Mouse (Mus musculus): ENCODE measurements at regions not wholly inside any gene's neighbourhood (a gene's known extent, or its start where the extent isn't known, plus 50 kb on each side); places are given as distances from the start of the nearest gene placed in this dataset.

DNA sequence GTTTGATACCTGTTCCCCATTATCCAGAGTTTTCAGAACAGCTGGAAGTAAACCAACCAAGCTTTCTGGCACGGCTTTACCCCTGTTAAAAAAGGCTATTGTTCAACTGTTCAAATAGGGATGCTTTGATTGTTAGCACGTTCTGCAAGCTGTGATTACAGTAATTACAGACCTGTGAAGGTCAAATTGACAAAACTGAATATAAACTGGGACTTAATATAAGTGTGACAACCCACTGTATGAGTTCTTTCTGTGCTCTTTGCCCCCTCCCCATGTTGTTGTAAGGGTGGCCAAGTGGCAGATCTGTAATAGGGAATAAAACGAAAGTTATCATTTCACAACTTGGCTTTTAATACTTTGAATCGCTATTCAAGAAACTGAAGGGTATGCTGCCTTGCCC lies 105.0 kb upstream of the 4933415F23Rik start:
- no peak for DNase-seq

DNA sequence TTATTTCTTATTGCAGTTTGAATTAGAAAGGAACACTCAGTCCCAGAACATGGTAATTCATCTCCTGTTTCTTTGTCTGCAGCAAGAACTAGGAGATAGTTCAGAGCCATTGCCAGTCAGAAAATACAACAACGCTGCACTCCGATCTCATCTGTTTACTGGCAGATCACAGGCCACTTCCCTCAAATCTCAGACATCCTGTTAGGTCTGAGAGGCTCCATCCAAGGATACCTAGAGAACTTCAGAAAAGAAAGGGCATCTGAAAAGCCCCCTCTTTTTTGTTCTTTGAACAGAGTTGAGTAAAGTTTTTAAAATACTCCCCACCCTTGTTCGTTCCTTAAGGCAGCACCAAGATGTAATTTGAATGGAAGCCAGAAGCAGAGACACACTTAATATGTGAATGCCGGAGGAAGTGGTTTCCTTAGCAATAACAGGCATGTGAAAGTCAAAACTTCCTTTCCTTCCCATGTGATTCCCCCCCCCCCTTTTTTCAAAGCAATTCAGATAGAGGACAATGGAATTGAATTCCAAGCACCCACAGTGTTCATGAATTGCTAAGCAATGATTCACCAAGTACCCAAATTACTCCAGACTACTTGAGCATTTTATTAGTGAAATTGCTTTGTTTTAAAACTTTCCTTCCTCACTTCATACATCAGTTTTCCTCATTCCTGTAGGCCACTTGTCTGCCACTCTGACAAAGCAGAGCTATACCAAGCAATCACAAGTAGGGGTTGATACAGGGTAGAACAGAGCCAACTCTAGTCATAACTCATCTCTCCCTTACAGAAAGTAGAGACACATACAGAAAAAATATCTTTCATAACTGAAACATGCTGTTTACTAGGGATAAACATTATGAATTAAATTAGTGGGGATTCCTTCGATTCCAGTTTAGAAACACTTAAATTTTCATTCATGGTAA lies 100.7 kb upstream of the 4933415F23Rik start:
- peak; percentile 14 for DNase-seq

- DNase-seq: no peak
Observed at GRCm38 (mm10) chr1:23200460-23200859, 98.4 kb upstream of the 4933415F23Rik start.

GRCm38 (mm10) chr1:23190316-23191005 lies 88.4 kb upstream of the 4933415F23Rik start:
- DNase-seq: no peak

- DNase-seq: no peak
Observed at GRCm38 (mm10) chr1:23189790-23190189, 87.7 kb upstream of the 4933415F23Rik start.

DNA sequence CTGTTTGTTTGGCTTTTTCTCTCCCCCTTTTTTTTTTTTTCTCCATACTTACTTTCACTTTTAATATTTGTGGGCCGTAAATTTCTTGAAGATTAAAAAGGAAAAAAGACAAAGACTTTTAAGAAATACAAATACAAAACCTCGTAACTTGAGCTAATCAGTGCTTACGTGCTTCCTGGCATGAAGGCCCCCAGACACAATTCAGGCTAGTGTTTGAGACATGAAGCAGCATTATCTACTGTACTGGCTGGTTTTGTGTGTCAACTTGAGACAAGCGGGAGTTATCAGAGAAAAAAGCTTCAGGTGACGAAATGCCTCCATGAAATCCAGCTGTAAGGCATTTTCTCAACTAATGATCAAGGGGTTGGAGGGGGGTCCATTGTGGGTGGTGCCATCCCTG lies 86.2 kb upstream of the 4933415F23Rik start:
- no peak for DNase-seq

DNA sequence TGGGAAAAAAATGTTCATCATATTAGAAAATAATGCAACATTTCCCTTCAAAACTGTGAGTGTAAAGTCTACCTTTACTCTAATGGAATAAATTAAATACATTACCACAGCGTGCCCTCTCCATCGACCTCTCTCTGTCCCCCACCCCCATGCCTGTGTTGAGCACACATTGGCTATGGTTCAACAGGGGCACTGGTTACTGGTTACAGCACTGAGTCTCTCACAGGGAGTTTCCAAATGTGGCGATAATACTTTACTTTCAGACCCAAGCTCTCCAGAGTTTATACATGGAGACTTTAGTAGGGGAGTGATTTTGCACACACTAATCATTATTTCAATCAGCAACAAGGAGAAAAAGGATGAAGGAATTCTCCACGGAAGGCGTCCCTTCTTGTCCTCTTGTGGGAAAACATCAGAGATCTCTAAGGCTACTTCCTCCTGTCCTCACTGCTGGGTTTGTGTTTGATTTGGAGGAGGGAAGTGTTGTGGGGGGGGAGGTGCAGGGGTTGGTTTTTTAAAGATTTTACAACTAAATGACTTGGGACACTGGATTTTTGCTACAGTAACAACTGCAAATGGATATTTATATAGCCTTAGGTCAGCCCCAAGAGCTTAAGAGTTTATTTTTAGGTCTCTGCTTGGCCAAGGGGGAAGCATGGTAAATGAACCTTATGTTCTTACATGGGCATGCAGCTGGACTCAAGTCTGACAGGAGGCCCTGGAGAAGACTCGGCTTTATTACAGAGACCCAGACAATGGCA lies 85.6 kb upstream of the 4933415F23Rik start:
- DNase-seq: no peak

- no peak for DNase-seq
Observed at GRCm38 (mm10) chr1:23184728-23185127, 82.7 kb upstream of the 4933415F23Rik start.

DNA sequence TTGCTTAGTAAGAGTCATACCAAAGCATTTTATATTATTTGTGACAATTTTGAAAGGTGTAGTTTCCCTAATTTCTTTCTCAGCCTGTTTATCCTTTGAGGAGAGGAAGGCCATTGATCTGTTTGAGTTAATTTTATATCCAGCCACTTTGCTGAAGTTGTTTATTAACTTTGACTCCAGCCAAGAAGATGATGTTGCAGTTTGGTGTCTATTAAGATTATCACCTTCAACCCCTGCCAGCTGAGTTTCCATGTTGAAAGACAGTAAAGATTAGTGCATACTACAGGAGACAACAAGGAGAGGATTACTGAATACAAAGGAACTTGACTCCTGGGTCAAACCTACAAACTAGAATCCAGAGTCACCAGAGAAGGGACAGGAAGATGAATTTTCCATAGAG lies 80.5 kb upstream of the 4933415F23Rik start:
- DNase-seq: no peak

GRCm38 (mm10) chr1:23178335-23178974 lies 76.4 kb upstream of the 4933415F23Rik start:
- DNase-seq: no peak

DNA sequence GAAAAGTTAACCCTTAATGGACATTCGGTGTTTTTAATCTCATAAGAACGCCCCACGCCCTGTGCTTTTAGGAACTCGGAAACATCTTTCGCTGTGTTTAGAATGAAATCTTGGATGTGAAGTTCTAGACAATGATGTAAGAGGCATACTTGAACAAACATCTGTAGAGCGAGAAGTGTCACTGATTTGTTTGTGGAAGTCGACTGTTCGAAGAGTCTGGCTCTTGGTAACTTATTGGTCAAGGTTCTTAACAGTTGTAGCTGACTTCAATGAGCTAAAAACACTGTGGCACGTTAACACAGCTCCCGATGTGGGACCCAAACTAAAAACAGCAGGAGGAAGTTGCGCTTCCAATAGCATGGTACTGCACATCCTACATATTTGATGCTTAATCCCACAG lies 72.0 kb upstream of the 4933415F23Rik start:
- DNase-seq: no peak

- no peak for DNase-seq
Observed at GRCm38 (mm10) chr1:23173054-23173802, 71.2 kb upstream of the 4933415F23Rik start.

GRCm38 (mm10) chr1:23171336-23171735 lies 69.3 kb upstream of the 4933415F23Rik start:
- no peak for DNase-seq

GRCm38 (mm10) chr1:23170711-23171110 lies 68.7 kb upstream of the 4933415F23Rik start:
- DNase-seq: no peak

DNA sequence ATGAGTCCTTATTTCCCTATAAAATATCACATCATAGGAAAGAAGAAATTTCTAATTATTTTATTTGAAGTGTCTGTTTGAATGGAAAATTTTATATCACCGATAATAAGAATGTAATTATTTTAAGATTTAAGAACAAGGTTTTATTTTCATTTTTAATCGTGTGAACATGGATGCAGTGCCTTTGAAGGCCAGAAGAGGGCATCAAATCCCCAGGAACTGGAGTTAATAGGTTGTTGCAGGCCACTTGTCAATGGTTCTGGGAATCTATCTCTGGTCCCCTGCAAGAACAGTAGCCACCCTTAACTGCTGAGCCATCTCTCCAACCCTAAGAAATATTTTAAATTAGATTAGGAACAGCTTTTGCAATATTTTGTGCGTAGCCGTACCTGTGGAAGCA lies 66.5 kb upstream of the 4933415F23Rik start:
- DNase-seq: no peak

- no peak for DNase-seq
Observed at GRCm38 (mm10) chr1:23163371-23163935, 61.4 kb upstream of the 4933415F23Rik start.

GRCm38 (mm10) chr1:23162766-23163165 lies 60.7 kb upstream of the 4933415F23Rik start:
- DNase-seq: no peak

All from right cerebral cortex, adult 18-20 months (tissue).